Comparison of ENCODE assay signal across 9 mouse cellular contexts in the genomic region with DNA sequence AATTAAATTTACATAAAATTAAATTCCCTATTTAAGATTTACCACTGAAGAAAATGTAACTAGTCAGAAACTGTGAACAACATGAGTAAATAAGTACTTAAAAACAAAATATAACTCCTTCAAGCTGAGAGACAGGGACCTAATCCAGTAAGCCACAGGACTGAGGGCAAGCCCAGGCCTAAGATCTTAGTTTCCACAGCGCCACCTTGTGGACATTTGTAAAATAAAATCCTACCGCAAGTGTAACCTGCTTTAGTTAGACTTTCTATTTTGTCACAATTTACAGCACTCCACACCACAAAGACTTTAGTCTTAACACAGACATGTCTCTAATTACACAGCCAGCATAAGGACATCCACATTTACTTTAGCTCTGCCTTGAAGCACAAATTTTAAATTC. TPM values are rescaled to one million over a fixed set of nuclear protein-coding genes. Genes with fewer than 3 reads are reported as not detected.
DNase-seq lines count a peak whose midpoint lies in the region; ATAC-seq and TF ChIP-seq lines count a peak whose summit lies in the region.
"Had no signal": no experiment of that assay in that cellular context is flagged by ENCODE, and none has a peak within 500 bp of the region (broad histone marks: within the 10 kb centered on the region; RNA-seq: fewer than 3 reads in every experiment).

No protein-coding gene starts in this region.

- H3K27me3 ChIP-seq in forebrain, embryonic 11.5 days (ENCODE audit: control insufficient read depth, insufficient read depth, low read length): no peaks in the 10 kb centered on the region
- H3K27me3 ChIP-seq in forebrain, embryonic 16.5 days (replicated peaks; ENCODE audit: control insufficient read depth, insufficient read depth, low read length): no peaks in the 10 kb centered on the region
- no peaks in the 10 kb centered on the region for H3K27me3 ChIP-seq in hindbrain, postnatal 0 days (ENCODE audit: insufficient read depth, low read length)
- no peaks in the 10 kb centered on the region for H3K27me3 ChIP-seq in lung, embryonic 14.5 days (ENCODE audit: insufficient read depth, low read length)
- H3K27me3 ChIP-seq: liver, embryonic 15.5 days had no signal

- no peaks in the 10 kb centered on the region for H3K36me3 ChIP-seq in forebrain, embryonic 11.5 days (ENCODE audit: control insufficient read depth, insufficient read depth, low read length)
- peaks cover 2% of the 10 kb centered on the region; the same call in 1 of the 2 replicates for H3K36me3 ChIP-seq in forebrain, embryonic 16.5 days (ENCODE audit: control insufficient read depth, insufficient read depth)
- H3K36me3 ChIP-seq in hindbrain, postnatal 0 days (ENCODE audit: insufficient read depth, low read length): peaks cover 8% of the 10 kb centered on the region; the same call in 1 of the 2 replicates
- peaks cover 18% of the 10 kb centered on the region for H3K36me3 ChIP-seq in lung, embryonic 14.5 days (ENCODE audit: insufficient read depth)

- TF ChIP-seq CTCF in hindbrain, postnatal 0 days (IDR thresholded peaks at IDR 0.05; ENCODE audit: low read depth): peak; percentile 80
- TF ChIP-seq CTCF in lung, embryonic 14.5 days (IDR thresholded peaks at IDR 0.05; ENCODE audit: low read depth): peak; percentile 80

- ATAC-seq in forebrain, embryonic 11.5 days (replicated peaks; ENCODE audit: low FRiP score): no peak
- no peak; the same call in 1 of the 2 replicates for ATAC-seq in forebrain, embryonic 16.5 days
- ATAC-seq in common myeloid progenitor, adult 5-6 weeks (replicated peaks; ENCODE audit: low read depth, poor library complexity, severe bottlenecking): peak; percentile 94
- ATAC-seq in hindbrain, postnatal 0 days: peak; percentile 45; the same call in 1 of the 2 replicates
- no peak for ATAC-seq in lung, embryonic 14.5 days (ENCODE audit: insufficient read depth)

- no peaks in the 10 kb centered on the region for H3K9me3 ChIP-seq in forebrain, embryonic 11.5 days (ENCODE audit: control insufficient read depth, low read length)
- no peaks in the 10 kb centered on the region for H3K9me3 ChIP-seq in forebrain, embryonic 16.5 days (ENCODE audit: control insufficient read depth, low read length)
- no peaks in the 10 kb centered on the region for H3K9me3 ChIP-seq in hindbrain, postnatal 0 days (ENCODE audit: low read length)
- H3K9me3 ChIP-seq in lung, embryonic 14.5 days (ENCODE audit: low read depth, low read length): no peaks in the 10 kb centered on the region
- H3K9me3 ChIP-seq: liver, embryonic 15.5 days had no signal

- H3K27ac ChIP-seq in forebrain, embryonic 11.5 days (ENCODE audit: low read depth, low read length): no peak overlapping the region
- no peak overlapping the region for H3K27ac ChIP-seq in forebrain, embryonic 16.5 days (ENCODE audit: low read length)
- H3K27ac ChIP-seq in hindbrain, postnatal 0 days: no peak overlapping the region
- no peak overlapping the region for H3K27ac ChIP-seq in lung, embryonic 14.5 days (ENCODE audit: low read depth)

- DNase-seq in forebrain, embryonic 11.5 days (ENCODE audit: low spot score): peak; percentile 68
- DNase-seq in urinary bladder, postnatal 25 days (ENCODE audit: low spot score): peak; percentile 58
- no peak for DNase-seq in urinary bladder, adult 2 months (ENCODE audit: low spot score)
- DNase-seq in hindbrain, postnatal 0 days (ENCODE audit: low spot score): peak; percentile 89
- peak; percentile 91 for DNase-seq in lung, embryonic 14.5 days
- DNase-seq in right cerebral cortex, postnatal 4 days: peak; percentile 64

- no peak overlapping the region for H3K4me2 ChIP-seq in forebrain, embryonic 11.5 days (ENCODE audit: low read depth, low read length, severe bottlenecking)
- no peak overlapping the region for H3K4me2 ChIP-seq in forebrain, embryonic 16.5 days (ENCODE audit: low read length)
- no peak overlapping the region for H3K4me2 ChIP-seq in hindbrain, postnatal 0 days (ENCODE audit: low read depth, low read length)
- H3K4me2 ChIP-seq in lung, embryonic 14.5 days: no peak overlapping the region
- H3K4me2 ChIP-seq: liver, embryonic 15.5 days had no signal

- H3K4me3 ChIP-seq in forebrain, embryonic 11.5 days (ENCODE audit: low read depth, low read length): no peak overlapping the region
- no peak overlapping the region for H3K4me3 ChIP-seq in forebrain, embryonic 16.5 days (replicated peaks; ENCODE audit: low read length)
- H3K4me3 ChIP-seq in hindbrain, postnatal 0 days (ENCODE audit: low read length): no peak overlapping the region
- no peak overlapping the region for H3K4me3 ChIP-seq in lung, embryonic 14.5 days (ENCODE audit: low read depth, low read length)
- H3K4me3 ChIP-seq: liver, embryonic 15.5 days had no signal

- H3K9ac ChIP-seq in forebrain, embryonic 11.5 days (ENCODE audit: low read length): no peak overlapping the region
- no peak overlapping the region for H3K9ac ChIP-seq in forebrain, embryonic 16.5 days (replicated peaks; ENCODE audit: low read depth, low read length)
- H3K9ac ChIP-seq in hindbrain, postnatal 0 days (replicated peaks; ENCODE audit: low read length): no peak overlapping the region
- no peak overlapping the region for H3K9ac ChIP-seq in lung, embryonic 14.5 days
- H3K9ac ChIP-seq: liver, embryonic 15.5 days had no signal

- WGBS in forebrain, embryonic 11.5 days: 4% methylated on average over 2 of the region's 2 CpGs
- WGBS in forebrain, embryonic 16.5 days: 2% methylated on average over 2 of the region's 2 CpGs
- 3% methylated on average over 2 of the region's 2 CpGs for WGBS in hindbrain, postnatal 0 days
- 4% methylated on average over 2 of the region's 2 CpGs for WGBS in lung, embryonic 14.5 days

- no peaks in the 10 kb centered on the region for H3K4me1 ChIP-seq in forebrain, embryonic 11.5 days (replicated peaks; ENCODE audit: control insufficient read depth, insufficient read depth, low read length)
- H3K4me1 ChIP-seq in forebrain, embryonic 16.5 days (replicated peaks; ENCODE audit: control insufficient read depth, insufficient read depth, low read length): no peaks in the 10 kb centered on the region
- no peaks in the 10 kb centered on the region for H3K4me1 ChIP-seq in hindbrain, postnatal 0 days (ENCODE audit: insufficient read depth, low read length)
- H3K4me1 ChIP-seq in lung, embryonic 14.5 days (ENCODE audit: insufficient read depth): no peaks in the 10 kb centered on the region

RNA-seq across cellular contexts. Expression of gene Rps6kc1, which starts 30.1 kb away (rescaled TPM):
- 16.9 and 18.6 TPM in 2 replicates for polyA plus RNA-seq in forebrain, embryonic 11.5 days (2014; fragmentation: Nextera tagmentation; extraction: Ambion mirVana)
- polyA plus RNA-seq in forebrain, embryonic 16.5 days (2015; fragmentation: Nextera tagmentation; extraction: Ambion mirVana): 31.9 and 32.7 TPM in 2 replicates
- polyA plus RNA-seq in urinary bladder, adult 2 months (2012; rRNA removed): 9.5 and 13.8 TPM in 2 replicates
- 16.7 and 21.1 TPM in 2 replicates for total RNA-seq in common myeloid progenitor, adult 5-6 weeks (2017)
- total RNA-seq in hindbrain, postnatal 0 days (2014; rRNA removed): 35.9 and 40.8 TPM in 2 replicates
- polyA plus RNA-seq in hindbrain, postnatal 0 days (2015; fragmentation: Nextera tagmentation; extraction: Ambion mirVana): 19.6 and 21.0 TPM in 2 replicates
- 14.1 and 14.9 TPM in 2 replicates for polyA plus RNA-seq in lung, embryonic 14.5 days (2014; fragmentation: Nextera tagmentation; extraction: Ambion mirVana)

RNA-seq across cellular contexts. Expression of gene Angel2, which starts 43.5 kb away (rescaled TPM):
- polyA plus RNA-seq in forebrain, embryonic 11.5 days (2014; fragmentation: Nextera tagmentation; extraction: Ambion mirVana): 58.3 and 61.5 TPM in 2 replicates
- 60.3 and 72.0 TPM in 2 replicates for polyA plus RNA-seq in forebrain, embryonic 16.5 days (2015; fragmentation: Nextera tagmentation; extraction: Ambion mirVana)
- 45.3 and 50.5 TPM in 2 replicates for polyA plus RNA-seq in urinary bladder, adult 2 months (2012; rRNA removed)
- total RNA-seq in common myeloid progenitor, adult 5-6 weeks (2017): 44.6 and 64.5 TPM in 2 replicates
- 25.3 and 28.4 TPM in 2 replicates for total RNA-seq in hindbrain, postnatal 0 days (2014; rRNA removed)
- polyA plus RNA-seq in hindbrain, postnatal 0 days (2015; fragmentation: Nextera tagmentation; extraction: Ambion mirVana): 39.4 and 40.2 TPM in 2 replicates
- 45.3 and 47.6 TPM in 2 replicates for polyA plus RNA-seq in lung, embryonic 14.5 days (2014; fragmentation: Nextera tagmentation; extraction: Ambion mirVana)

Comparison
In these comparisons a context has a peak if more than half of its experiments do, and no peak if none do; other contexts are left out.
1. ATAC-seq: peak in common myeloid progenitor, adult 5-6 weeks (single experiment) and hindbrain, postnatal 0 days (single experiment); none in forebrain, embryonic 11.5 days (single experiment), forebrain, embryonic 16.5 days (single experiment) and lung, embryonic 14.5 days (single experiment).